Mouse (Mus musculus) bone marrow, adult 2 months (tissue): Measurements from ENCODE around the gene Rhobtb1.

Experiments
- CTCF ChIP-seq: fragments of 200-500 bp; IDR thresholded peaks from 2 replicates; pipeline ENCODE4 v1.5.1; 2011; ENCODE audit warnings: low read length, control low read depth; ENCODE audit not compliant: control insufficient read depth, insufficient read depth
- POLR2A ChIP-seq: fragments of 200-500 bp; IDR thresholded peaks from 2 replicates; pipeline ENCODE4 v1.6.1; 2011; ENCODE audit warnings: low read depth, mild to moderate bottlenecking, control low read depth, low read length, borderline replicate concordance; ENCODE audit not compliant: control insufficient read depth

GRCm38 (mm10) chr10:69157471-69157870 is 6.2 kb downstream of the Rhobtb1 start:
- TF ChIP-seq CTCF (no peak), POLR2A (no peak)
